Mouse (Mus musculus): ENCODE data around the gene Pgam2. TPM values are rescaled to one million over a fixed set of nuclear protein-coding genes. Genes with fewer than 3 reads are reported as not detected.
A peak's percentile ranks its signal among the peaks of the same experiment; 100 is the strongest.

Pgam2 gene
- total RNA-seq, 1 experiment: 4.1 TPM

DNA sequence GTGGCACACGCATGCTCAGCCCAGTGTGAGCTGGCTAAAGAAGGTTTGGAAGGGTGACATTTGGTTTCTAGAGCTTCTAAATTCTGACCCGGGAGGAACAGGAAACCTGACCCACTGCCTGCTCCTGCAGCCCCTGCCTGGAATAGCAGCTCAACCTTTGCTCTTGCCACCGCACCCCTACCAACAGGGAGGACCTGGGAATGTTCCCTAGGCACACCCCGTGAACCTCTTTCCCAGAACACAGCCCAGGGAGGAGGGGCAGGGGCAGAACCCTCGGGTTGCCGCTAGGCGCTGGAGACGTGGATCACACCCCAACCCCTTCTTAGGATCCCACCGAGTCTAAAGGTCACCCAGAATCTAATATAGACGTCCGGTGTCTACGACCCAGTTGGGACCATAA is 1.5 kb downstream of the Pgam2 start:
- Histone ChIP-seq H3K9me3 (ENCODE audit: control insufficient read depth, insufficient read depth, low read depth, low read length) (no peaks in the 10 kb centered on the region), H3K27ac (ENCODE audit: insufficient read depth, low read depth, low read length, poor library complexity, severe bottlenecking) (no peak overlapping the region; the same call in 1 of the 2 replicates), H3K9ac (ENCODE audit: insufficient read depth, low read depth, low read length, poor library complexity, severe bottlenecking) (no peak overlapping the region), H3K4me3 (ENCODE audit: insufficient read depth in 1 of 2, low read depth in 1 of 2, low read length in 2 of 2, poor library complexity in 1 of 2, severe bottlenecking in 1 of 2) (no peak overlapping the region), H3K36me3 (ENCODE audit: control insufficient read depth, insufficient read depth, low read length, poor library complexity, severe bottlenecking) (peaks cover 32% of the 10 kb centered on the region), H3K4me1 (ENCODE audit: control insufficient read depth in 2 of 2, insufficient read depth in 2 of 2, low read length in 2 of 2, poor library complexity in 1 of 2) (peaks cover 0 to 29% of the 10 kb centered on the region in 2 experiments; a peak in 2 of 4 replicates)
- in situ Hi-C loops (cut with MboI; ENCODE audit: low sequenced_read_pairs in 2 of 2, unreplicated experiment in 2 of 2): no loop called here
- no peak for TF ChIP-seq HCFC1 (IDR thresholded peaks at IDR 0.05; ENCODE audit: borderline replicate concordance, insufficient read depth, low read length)
- no peak for DNase-seq (ENCODE audit: low read depth, low spot score)

DNA sequence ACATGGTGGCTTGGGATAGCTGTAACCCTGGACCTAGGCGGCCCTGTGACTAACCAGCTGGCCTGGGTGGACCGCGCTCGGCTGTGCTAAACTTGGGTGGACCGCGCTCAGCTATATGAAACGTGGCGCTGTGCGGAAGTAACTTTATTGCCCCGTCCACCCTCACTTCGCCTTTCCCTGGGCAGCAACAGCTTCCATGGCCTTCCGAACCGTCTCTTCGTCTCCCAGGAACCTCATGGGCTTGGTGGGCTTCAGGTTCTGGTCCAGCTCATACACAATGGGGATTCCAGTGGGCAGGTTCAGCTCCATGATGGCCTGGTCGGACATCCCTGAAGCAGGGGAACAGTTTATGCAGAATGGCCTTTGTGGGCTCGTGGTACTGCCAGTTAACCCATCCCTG is 2.0 kb downstream of the Pgam2 start:
- no peak overlapping the region for H3K4me3 ChIP-seq (ENCODE audit: insufficient read depth in 1 of 2, low read depth in 1 of 2, low read length in 2 of 2, poor library complexity in 1 of 2, severe bottlenecking in 1 of 2)
- in situ Hi-C loops (cut with MboI; ENCODE audit: low sequenced_read_pairs in 2 of 2, unreplicated experiment in 2 of 2): no loop called here
- no peak overlapping the region for H3K9ac ChIP-seq (ENCODE audit: insufficient read depth, low read depth, low read length, poor library complexity, severe bottlenecking)
- no peaks in the 10 kb centered on the region for H3K9me3 ChIP-seq (ENCODE audit: control insufficient read depth, insufficient read depth, low read depth, low read length)
- peak overlapping the region; percentile 9; the same call in 1 of the 2 replicates for H3K27ac ChIP-seq (ENCODE audit: insufficient read depth, low read depth, low read length, poor library complexity, severe bottlenecking)
- no peak for DNase-seq (ENCODE audit: low read depth, low spot score)
- TF ChIP-seq HCFC1 (IDR thresholded peaks at IDR 0.05; ENCODE audit: borderline replicate concordance, insufficient read depth, low read length) (no peak), ZNF384 (IDR thresholded peaks at IDR 0.05; ENCODE audit: low read depth, low read length) (no peak), CHD2 (IDR thresholded peaks at IDR 0.05; ENCODE audit: low read depth, low read length) (no peak), MAFK (IDR thresholded peaks at IDR 0.05; ENCODE audit: insufficient read depth, low read depth, low read length) (no peak), ZC3H11A (IDR thresholded peaks at IDR 0.05; ENCODE audit: borderline replicate concordance, low read depth, low read length) (no peak)
- peaks cover 37% of the 10 kb centered on the region for H3K36me3 ChIP-seq (ENCODE audit: control insufficient read depth, insufficient read depth, low read length, poor library complexity, severe bottlenecking)
- H3K4me1 ChIP-seq (ENCODE audit: control insufficient read depth in 2 of 2, insufficient read depth in 2 of 2, low read length in 2 of 2, poor library complexity in 1 of 2): peaks cover 0 to 31% of the 10 kb centered on the region in 2 experiments; a peak in 2 of 4 replicates

GRCm38 (mm10) chr11:5799621-5800490 is 3.7 kb downstream of the Pgam2 start:
- Histone ChIP-seq H3K9me3 (ENCODE audit: control insufficient read depth, insufficient read depth, low read depth, low read length) (no peaks in the 10 kb centered on the region), H3K4me3 (ENCODE audit: insufficient read depth in 1 of 2, low read depth in 1 of 2, low read length in 2 of 2, poor library complexity in 1 of 2, severe bottlenecking in 1 of 2) (no peak overlapping the region), H3K27ac (ENCODE audit: insufficient read depth, low read depth, low read length, poor library complexity, severe bottlenecking) (no peak overlapping the region), H3K36me3 (ENCODE audit: control insufficient read depth, insufficient read depth, low read length, poor library complexity, severe bottlenecking) (peaks cover 49% of the 10 kb centered on the region), H3K4me1 (ENCODE audit: control insufficient read depth in 2 of 2, insufficient read depth in 2 of 2, low read length in 2 of 2, poor library complexity in 1 of 2) (peaks cover 0 to 31% of the 10 kb centered on the region in 2 experiments; a peak in 3 of 4 replicates), H3K9ac (ENCODE audit: insufficient read depth, low read depth, low read length, poor library complexity, severe bottlenecking) (no peak overlapping the region)
- TF ChIP-seq ZNF384 (IDR thresholded peaks at IDR 0.05; ENCODE audit: low read depth, low read length) (no peak), ZC3H11A (IDR thresholded peaks at IDR 0.05; ENCODE audit: borderline replicate concordance, low read depth, low read length) (no peak), HCFC1 (IDR thresholded peaks at IDR 0.05; ENCODE audit: borderline replicate concordance, insufficient read depth, low read length) (no peak), CHD2 (IDR thresholded peaks at IDR 0.05; ENCODE audit: low read depth, low read length) (no peak), MAFK (IDR thresholded peaks at IDR 0.05; ENCODE audit: insufficient read depth, low read depth, low read length) (no peak)
- in situ Hi-C loops (cut with MboI; ENCODE audit: low sequenced_read_pairs in 2 of 2, unreplicated experiment in 2 of 2): no loop called here
- no peak for DNase-seq (ENCODE audit: low read depth, low spot score)

DNA sequence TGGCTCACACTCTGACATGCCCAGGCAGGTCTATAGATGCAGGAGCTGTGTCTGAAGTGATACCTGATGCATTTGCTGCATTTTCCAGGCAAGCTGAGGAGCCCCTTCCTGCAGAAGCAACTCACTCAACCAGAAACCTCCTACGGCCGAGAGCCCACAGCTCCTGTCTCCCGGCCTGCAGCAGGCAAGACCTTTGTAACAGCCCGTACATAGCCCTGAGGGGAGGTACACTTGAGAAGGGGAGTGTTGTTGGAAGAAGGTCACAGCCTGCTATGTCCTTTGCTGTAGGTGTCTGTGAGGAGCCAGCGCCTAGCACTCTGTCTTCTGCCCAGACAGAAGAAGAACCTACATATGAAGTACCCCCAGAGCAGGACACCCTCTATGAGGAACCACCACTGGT is 5.6 kb downstream of the Pgam2 start:
- Histone ChIP-seq H3K9me3 (ENCODE audit: control insufficient read depth, insufficient read depth, low read depth, low read length) (no peaks in the 10 kb centered on the region), H3K36me3 (ENCODE audit: control insufficient read depth, insufficient read depth, low read length, poor library complexity, severe bottlenecking) (peaks cover 65% of the 10 kb centered on the region), H3K4me1 (ENCODE audit: control insufficient read depth in 2 of 2, insufficient read depth in 2 of 2, low read length in 2 of 2, poor library complexity in 1 of 2) (peaks cover 0 to 21% of the 10 kb centered on the region in 2 experiments; a peak in 3 of 4 replicates), H3K9ac (ENCODE audit: insufficient read depth, low read depth, low read length, poor library complexity, severe bottlenecking) (peak overlapping the region; percentile 49; the same call in 1 of the 2 replicates), H3K4me3 (ENCODE audit: insufficient read depth in 1 of 2, low read depth in 1 of 2, low read length in 2 of 2, poor library complexity in 1 of 2, severe bottlenecking in 1 of 2) (peak overlapping the region in 1 of 2 experiments; percentile 13; a peak in 1 of 4 replicates), H3K27ac (ENCODE audit: insufficient read depth, low read depth, low read length, poor library complexity, severe bottlenecking) (peak overlapping the region; percentile 72)
- in situ Hi-C loops (cut with MboI; ENCODE audit: low sequenced_read_pairs in 2 of 2, unreplicated experiment in 2 of 2): no loop called here
- TF ChIP-seq MAFK (IDR thresholded peaks at IDR 0.05; ENCODE audit: insufficient read depth, low read depth, low read length): no peak
- TF ChIP-seq HCFC1 (IDR thresholded peaks at IDR 0.05; ENCODE audit: borderline replicate concordance, insufficient read depth, low read length): no peak
- TF ChIP-seq ZNF384 (IDR thresholded peaks at IDR 0.05; ENCODE audit: low read depth, low read length): no peak
- no peak for TF ChIP-seq ZC3H11A (IDR thresholded peaks at IDR 0.05; ENCODE audit: borderline replicate concordance, low read depth, low read length)
- no peak for TF ChIP-seq CHD2 (IDR thresholded peaks at IDR 0.05; ENCODE audit: low read depth, low read length)
- DNase-seq (ENCODE audit: low read depth, low spot score): no peak
